Mouse (Mus musculus): ENCODE measurements around the gene Usb1. TPM values are rescaled to one million over a fixed set of nuclear protein-coding genes. Genes with fewer than 3 reads are reported as not detected.

Gene Usb1
- total and polyA plus RNA-seq, 3 experiments: 36.2 to 52.5 TPM; not detected in 1

DNA sequence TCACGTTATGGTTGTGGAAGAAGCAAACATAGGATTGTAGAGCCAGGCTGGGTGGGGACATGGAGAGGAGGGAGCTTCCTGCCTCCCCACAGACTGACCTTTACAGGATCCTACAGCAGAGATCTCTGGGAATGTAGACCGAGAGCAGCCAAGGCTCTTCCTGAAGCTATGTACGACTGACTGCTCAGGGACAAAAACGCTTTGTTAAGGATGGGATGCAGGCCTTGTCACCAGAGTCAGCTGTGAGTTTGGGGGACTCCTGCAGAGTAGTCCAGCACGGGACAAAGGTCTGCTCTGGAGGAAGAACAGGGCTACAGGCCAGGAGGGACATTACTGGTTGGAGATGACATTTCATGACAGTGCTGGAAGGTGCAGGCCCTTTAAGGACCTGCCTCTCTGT, 7.4 kb upstream of the Usb1 start:
- H3K36me3 ChIP-seq (ENCODE audit: control insufficient read depth in 1 of 2, insufficient read depth in 2 of 2, low read length in 2 of 2): no peaks in the 10 kb centered on the region
- TF ChIP-seq ZMIZ1 (IDR thresholded peaks at IDR 0.05; ENCODE audit: low read depth, low read length): 0 out of 2 replicates have a peak, but pooled peaks have one; percentile 21
- no peak for TF ChIP-seq TAL1 (IDR thresholded peaks at IDR 0.05; ENCODE audit: low read length)
- peak; percentile 31; the same call in 1 of the 2 replicates for TF ChIP-seq POLR2AphosphoS2 (IDR thresholded peaks at IDR 0.05; ENCODE audit: low read length)
- H3K4me3 ChIP-seq (ENCODE audit: control insufficient read depth in 1 of 2, insufficient read depth in 1 of 2, low read depth in 2 of 2, low read length in 2 of 2): no peak overlapping the region
- no peaks in the 10 kb centered on the region for H3K79me2 ChIP-seq (ENCODE audit: control insufficient read depth, insufficient read depth, low read length, poor library complexity)
- no peak for DNase-seq (ENCODE audit: low read depth, low spot score)
- no peaks in the 10 kb centered on the region; a peak in 1 of 4 replicates for H3K27me3 ChIP-seq (ENCODE audit: control insufficient read depth in 1 of 2, insufficient read depth in 2 of 2, low read length in 2 of 2)
- H3K9me3 ChIP-seq (replicated peaks; ENCODE audit: insufficient read depth, low read length): no peaks in the 10 kb centered on the region
- no peak overlapping the region for H3K9ac ChIP-seq (ENCODE audit: control insufficient read depth, low read depth, low read length, poor library complexity, severe bottlenecking)
- no peaks in the 10 kb centered on the region for H3K4me1 ChIP-seq (ENCODE audit: control insufficient read depth in 1 of 2, insufficient read depth in 2 of 2, low read length in 2 of 2)
- H3K27ac ChIP-seq (ENCODE audit: control insufficient read depth, low read depth, low read length): no peak overlapping the region

- H3K4me1 ChIP-seq (ENCODE audit: control insufficient read depth in 1 of 2, insufficient read depth in 2 of 2, low read length in 2 of 2): peaks cover 1 to 8% of the 10 kb centered on the region in 2 experiments; a peak in 2 of 4 replicates
- TF ChIP-seq JUND (IDR thresholded peaks at IDR 0.05; ENCODE audit: low read depth, low read length): no peak
- TF ChIP-seq POLR2A (IDR thresholded peaks at IDR 0.05; ENCODE audit: control insufficient read depth in 1 of 2, insufficient read depth in 1 of 2, low read depth in 1 of 2, low read length in 2 of 2, poor library complexity in 1 of 2): no peak
- TF ChIP-seq ZC3H11A (IDR thresholded peaks at IDR 0.05; ENCODE audit: low read depth, low read length): no peak
- no peak for TF ChIP-seq MAFK (IDR thresholded peaks at IDR 0.05; ENCODE audit: borderline replicate concordance, low read depth, low read length)
- TF ChIP-seq RCOR1 (IDR thresholded peaks at IDR 0.05; ENCODE audit: low read depth, low read length): no peak
- TF ChIP-seq SIN3A (IDR thresholded peaks at IDR 0.05; ENCODE audit: low read length): no peak
- no peak for TF ChIP-seq MYC (IDR thresholded peaks at IDR 0.05; ENCODE audit: low read depth, low read length)
- TF ChIP-seq MAX (IDR thresholded peaks at IDR 0.05; ENCODE audit: low read length): no peak
- no peak for TF ChIP-seq MYB (IDR thresholded peaks at IDR 0.05; ENCODE audit: low read depth, low read length)
- no peak for TF ChIP-seq GATA1 (IDR thresholded peaks at IDR 0.05; ENCODE audit: low read depth, low read length)
- no peak for TF ChIP-seq ZMIZ1 (IDR thresholded peaks at IDR 0.05; ENCODE audit: low read depth, low read length)
- TF ChIP-seq MXI1 (IDR thresholded peaks at IDR 0.05; ENCODE audit: low read depth, low read length): no peak
- no peak for TF ChIP-seq GABPA (IDR thresholded peaks at IDR 0.05; ENCODE audit: low read depth, low read length)
- no peak for TF ChIP-seq ZNF384 (IDR thresholded peaks at IDR 0.05; ENCODE audit: low read depth, low read length)
- no peak for TF ChIP-seq ELF1 (IDR thresholded peaks at IDR 0.05; ENCODE audit: low read depth, low read length)
- TF ChIP-seq TAL1 (IDR thresholded peaks at IDR 0.05; ENCODE audit: low read length): no peak
- TF ChIP-seq TCF12 (IDR thresholded peaks at IDR 0.05; ENCODE audit: low read depth, low read length): no peak
- no peak for TF ChIP-seq POLR2AphosphoS5 (IDR thresholded peaks at IDR 0.05; ENCODE audit: borderline replicate concordance, low read depth, low read length)
- no peak overlapping the region for H3K4me3 ChIP-seq (ENCODE audit: control insufficient read depth in 1 of 2, insufficient read depth in 1 of 2, low read depth in 2 of 2, low read length in 2 of 2)
- H3K9ac ChIP-seq (ENCODE audit: control insufficient read depth, low read depth, low read length, poor library complexity, severe bottlenecking): no peak overlapping the region
- no peaks in the 10 kb centered on the region for H3K27me3 ChIP-seq (ENCODE audit: control insufficient read depth in 1 of 2, insufficient read depth in 2 of 2, low read length in 2 of 2)
- H3K27ac ChIP-seq (ENCODE audit: control insufficient read depth, low read depth, low read length): no peak overlapping the region
- peaks cover 0 to 7% of the 10 kb centered on the region in 2 experiments; a peak in 2 of 4 replicates for H3K36me3 ChIP-seq (ENCODE audit: control insufficient read depth in 1 of 2, insufficient read depth in 2 of 2, low read length in 2 of 2)
- no peaks in the 10 kb centered on the region for H3K9me3 ChIP-seq (replicated peaks; ENCODE audit: insufficient read depth, low read length)
- peaks cover 5% of the 10 kb centered on the region; the same call in 1 of the 2 replicates for H3K79me2 ChIP-seq (ENCODE audit: control insufficient read depth, insufficient read depth, low read length, poor library complexity)
- DNase-seq (ENCODE audit: low read depth, low spot score): no peak
Measured at GRCm38 (mm10) chr8:95326822-95327221, 5.3 kb upstream of the Usb1 start.

Measured in MEL (cell line).